Mouse (Mus musculus): ENCODE data around the gene Tspan9.

- TF ChIP-seq CTCF (conservative IDR thresholded peaks at IDR 0.05; ENCODE audit: insufficient read depth, insufficient read length, low read depth, low read length) (no peak), POLR2A (IDR thresholded peaks at IDR 0.05; ENCODE audit: low read depth, low read length) (no peak)
These were observed 225.7 kb downstream of the Tspan9 start for GRCm38 (mm10) chr6:127917712-127918111.

All from kidney, adult 2 months (tissue).